Mouse (Mus musculus): ENCODE results near the gene Tmem221. TPM values are rescaled to one million over a fixed set of nuclear protein-coding genes. Genes with fewer than 3 reads are reported as not detected.
A peak's percentile ranks its signal among the peaks of the same experiment; 100 is the strongest.

Tmem221 gene
- total RNA-seq, 2 experiments from 2014 or later, result 3.6 to 7.4 TPM

GRCm38 (mm10) chr8:71515043-71515442, 43.6 kb downstream of the Tmem221 start:
- DNase-seq (ENCODE audit: low spot score in 2 of 2), result no peak

GRCm38 (mm10) chr8:71513018-71513754, 45.5 kb downstream of the Tmem221 start:
- DNase-seq (ENCODE audit: low spot score in 2 of 2), result no peak

- no peak for DNase-seq (ENCODE audit: low spot score in 2 of 2)
Observed at GRCm38 (mm10) chr8:71511644-71512043, 47.0 kb downstream of the Tmem221 start, which contains the start of gene Plvap. Plvap (minus strand) TSS chr8:71511752.

GRCm38 (mm10) chr8:71509316-71509715, 49.4 kb downstream of the Tmem221 start:
- no peak for DNase-seq (ENCODE audit: low spot score in 2 of 2)

GRCm38 (mm10) chr8:71507589-71508104, 51.0 kb downstream of the Tmem221 start:
- peak; percentile 56 to 66 for DNase-seq (ENCODE audit: low spot score in 2 of 2)

GRCm38 (mm10) chr8:71505979-71506378, 52.7 kb downstream of the Tmem221 start:
- no peak for DNase-seq (ENCODE audit: low spot score in 2 of 2)

GRCm38 (mm10) chr8:71505326-71505725, 53.3 kb downstream of the Tmem221 start:
- DNase-seq (ENCODE audit: low spot score in 2 of 2), result no peak

- no peak for DNase-seq (ENCODE audit: low spot score in 2 of 2)
Observed at GRCm38 (mm10) chr8:71504349-71504748, 54.3 kb downstream of the Tmem221 start.

Other genes with a start within 250 kb of the Tmem221 start
- gene Use1, start 192.0 kb downstream of the Tmem221 start, total RNA-seq (2021), result 100 to 1,000 TPM; 203 to 204 TPM
- 10 to 100 TPM; 14.4 to 18.6 TPM for gene Ocel1, start 187.6 kb downstream of the Tmem221 start, total RNA-seq (2021)
- 10 to 100 TPM; 63.9 to 76.0 TPM for gene Nr2f6, start 176.9 kb downstream of the Tmem221 start, total RNA-seq (2021)
- gene Ushbp1, start 163.1 kb downstream of the Tmem221 start, total RNA-seq (2021), result 10 to 100 TPM; 14.0 to 16.5 TPM
- 100 to 1,000 TPM in 1 of 2 experiments, 10 to 100 TPM in 1; 97.9 to 107 TPM for gene Babam1, start 162.0 kb downstream of the Tmem221 start, total RNA-seq (2021)
- under 1 TPM; 0.33 to 0.48 TPM for gene Ankle1, start 152.9 kb downstream of the Tmem221 start, total RNA-seq (2021)
- 10 to 100 TPM; 43.5 to 72.2 TPM for gene Abhd8, start 95.2 kb downstream of the Tmem221 start, total RNA-seq (2021)
- gene Mrpl34, start 93.9 kb downstream of the Tmem221 start, total RNA-seq (2021), result 100 to 1,000 TPM; 103 to 130 TPM
- 10 to 100 TPM; 63.8 to 67.8 TPM for gene Dda1, start 89.7 kb downstream of the Tmem221 start, total RNA-seq (2021)
- 10 to 100 TPM; 13.6 to 13.9 TPM for gene Ano8, start 72.9 kb downstream of the Tmem221 start, total RNA-seq (2021)
- 10 to 100 TPM; 19.0 to 22.8 TPM for gene Gtpbp3, start 70.8 kb downstream of the Tmem221 start, total RNA-seq (2021)
- 100 to 1,000 TPM; 139 to 206 TPM for gene Plvap, start 47.1 kb downstream of the Tmem221 start, total RNA-seq (2021)
- not detected for gene Ccdc194, start 33.2 kb downstream of the Tmem221 start, total RNA-seq (2021)
- 10 to 100 TPM; 64.5 to 77.9 TPM for gene Bst2, start 21.4 kb downstream of the Tmem221 start, total RNA-seq (2021)
- gene Mvb12a, start 15.9 kb downstream of the Tmem221 start, total RNA-seq (2021), result 10 to 100 TPM; 64.6 to 72.0 TPM
- 1 to 10 TPM in 1 of 2 experiments, under 1 TPM in 1; 0.64 to 1.0 TPM for gene Nxnl1, start 7.7 kb upstream of the Tmem221 start, total RNA-seq (2021)
- gene Slc27a1, start 10.0 kb upstream of the Tmem221 start, total RNA-seq (2021), result 100 to 1,000 TPM; 141 to 234 TPM
- gene Pgls, start 33.3 kb upstream of the Tmem221 start, total RNA-seq (2021), result 100 to 1,000 TPM; 122 to 137 TPM
- 1 to 10 TPM; 2.9 to 3.5 TPM for gene Fam129c, start 38.8 kb upstream of the Tmem221 start, total RNA-seq (2021)
- gene Colgalt1, start 52.1 kb upstream of the Tmem221 start, total RNA-seq (2021), result 10 to 100 TPM; 48.4 to 61.1 TPM
- 1 to 10 TPM; 5.9 to 7.9 TPM for gene Unc13a, start 112.9 kb upstream of the Tmem221 start, total RNA-seq (2021)
- 10 to 100 TPM; 11.6 to 17.3 TPM for gene Jak3, start 117.4 kb upstream of the Tmem221 start, total RNA-seq (2021)
- gene Insl3, start 130.3 kb upstream of the Tmem221 start, total RNA-seq (2021), result 1 to 10 TPM; 4.3 to 5.6 TPM
- 1 to 10 TPM; 3.5 to 4.3 TPM for gene B3gnt3, start 142.9 kb upstream of the Tmem221 start, total RNA-seq (2021)
- gene Fcho1, start 166.8 kb upstream of the Tmem221 start, total RNA-seq (2021), result 1 to 10 TPM; 1.9 to 2.3 TPM